Mouse (Mus musculus) erythroblast, embryonic 14.5 days (primary cell): Measurements from ENCODE around the gene Ccdc66. TPM values are rescaled to one million over a fixed set of nuclear protein-coding genes. Genes with fewer than 3 reads are reported as not detected.

Experiments used
- H3K27me3 ChIP-seq: 2 replicates; pipeline ENCODE4 v1.6.1; 2012; ENCODE audit warnings: inconsistent platforms; ENCODE audit not compliant: control insufficient read depth
- H3K36me3 ChIP-seq: 2 replicates; pipeline ENCODE4 v1.6.1; 2012; ENCODE audit warnings: mild to moderate bottlenecking, inconsistent platforms; ENCODE audit not compliant: control insufficient read depth
- H3K4me1 ChIP-seq: 2 replicates; pipeline ENCODE4 v1.6.1; 2012; ENCODE audit warnings: inconsistent platforms; ENCODE audit not compliant: control insufficient read depth
- H3K4me3 ChIP-seq: replicated peaks from 2 replicates; pipeline ENCODE3; 2012; ENCODE audit warnings: moderate library complexity, mild to moderate bottlenecking, inconsistent platforms
- H3K9me3 ChIP-seq: 2 replicates; pipeline ENCODE4 v1.6.1; 2012; ENCODE audit warnings: low read length, inconsistent platforms, mixed read lengths; ENCODE audit not compliant: control insufficient read depth
- GATA1 ChIP-seq: IDR thresholded peaks from 2 replicates; pipeline ENCODE4 v1.6.1; 2012; ENCODE audit warnings: low read length, inconsistent platforms, mixed read lengths
- TAL1 ChIP-seq: IDR thresholded peaks from 3 replicates; pipeline ENCODE4 v1.6.1; 2012; ENCODE audit warnings: low read length, inconsistent platforms, mixed read lengths
- polyA plus RNA-seq: library from polyadenylated mRNA; stranded (reverse); fragments of >175 nt; gene quantifications from 2 replicates; pipeline ENCODE4 v1.2.3, GENCODE M21; 2012

Ccdc66 gene
- polyA plus RNA-seq: 0.05 and 0.06 TPM in 2 replicates

DNA sequence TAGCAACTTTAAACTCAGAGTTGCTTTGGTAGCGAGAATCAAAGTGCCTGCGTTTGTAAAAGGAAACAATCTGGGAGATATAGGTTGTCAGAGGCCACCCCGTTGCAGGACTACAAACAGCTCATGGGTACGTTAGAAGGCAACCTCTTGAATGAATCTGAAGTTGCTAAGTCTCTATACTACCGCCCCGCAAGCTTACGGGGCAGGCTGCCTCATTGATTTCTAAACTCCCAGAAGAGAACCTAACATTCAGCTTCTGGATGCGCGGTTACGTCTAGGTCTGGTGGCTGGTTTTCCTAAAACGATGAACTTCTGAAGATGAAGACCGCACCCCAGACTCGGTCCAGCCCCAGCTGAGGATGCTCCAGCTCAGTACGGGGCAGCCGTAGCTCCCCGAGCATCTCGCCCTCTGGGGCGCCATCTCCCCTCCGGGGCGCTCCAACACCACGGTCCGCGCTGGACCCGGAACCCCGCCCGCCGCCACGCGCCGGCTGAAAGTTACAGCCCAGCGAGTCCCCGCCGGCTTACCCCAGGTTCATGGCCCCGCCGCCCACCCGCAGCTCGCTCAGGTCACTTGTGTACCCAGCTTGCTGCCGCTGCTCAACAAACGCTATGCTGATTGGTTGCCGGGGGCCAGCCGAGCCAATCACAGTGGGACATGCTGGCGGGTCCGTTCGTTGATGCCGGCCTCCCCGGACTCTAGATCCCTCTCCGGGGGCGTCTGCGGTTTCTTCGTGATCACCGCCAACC is at the start of gene Ccdc66:
Gene Ccdc66 (minus strand): TSS at position 567 of the 750 bp plus-strand sequence.
- Histone ChIP-seq H3K4me1 (peaks cover 22% of the 10 kb centered on the region), H3K9me3 (no peaks in the 10 kb centered on the region), H3K4me3 (peak within 1 kb of the TSS; percentile 90), H3K27me3 (no peaks in the 10 kb centered on the region), H3K36me3 (no peaks in the 10 kb centered on the region)
- TF ChIP-seq TAL1 (no peak), GATA1 (no peak)

DNA sequence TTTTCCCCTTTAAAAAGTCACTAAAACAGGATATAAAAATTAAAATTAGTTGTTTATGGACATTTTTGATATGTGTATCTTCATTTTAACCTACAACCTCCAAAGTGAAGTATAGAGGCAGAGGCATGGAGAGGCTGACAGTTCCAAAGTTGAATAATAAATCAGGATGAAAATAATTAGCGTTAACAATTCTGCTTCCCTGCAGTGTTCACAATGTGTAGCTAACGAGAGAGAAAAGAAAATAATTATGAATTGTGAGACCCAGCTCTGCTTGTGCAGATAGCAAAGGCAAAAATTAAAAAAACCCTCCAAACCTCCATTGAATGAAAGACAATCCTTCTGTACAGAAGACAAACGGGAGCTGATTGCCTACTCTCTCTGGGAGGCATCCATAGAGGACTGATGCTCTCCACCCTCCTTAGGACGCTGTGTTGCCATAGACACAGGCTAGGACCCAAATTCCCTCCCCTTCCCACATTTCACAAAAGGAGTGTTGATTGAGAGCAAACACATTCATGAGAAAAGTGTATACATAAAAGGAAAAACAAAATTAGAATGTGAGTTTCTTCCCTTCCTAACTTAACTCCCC is 35.7 kb upstream of the Ccdc66 start:
- Histone ChIP-seq H3K9me3 (peaks cover 4% of the 10 kb centered on the region; the same call in 1 of the 2 replicates), H3K4me1 (no peaks in the 10 kb centered on the region), H3K36me3 (no peaks in the 10 kb centered on the region), H3K27me3 (no peaks in the 10 kb centered on the region), H3K4me3 (no peak overlapping the region)
- TF ChIP-seq GATA1 (no peak), TAL1 (no peak)

DNA sequence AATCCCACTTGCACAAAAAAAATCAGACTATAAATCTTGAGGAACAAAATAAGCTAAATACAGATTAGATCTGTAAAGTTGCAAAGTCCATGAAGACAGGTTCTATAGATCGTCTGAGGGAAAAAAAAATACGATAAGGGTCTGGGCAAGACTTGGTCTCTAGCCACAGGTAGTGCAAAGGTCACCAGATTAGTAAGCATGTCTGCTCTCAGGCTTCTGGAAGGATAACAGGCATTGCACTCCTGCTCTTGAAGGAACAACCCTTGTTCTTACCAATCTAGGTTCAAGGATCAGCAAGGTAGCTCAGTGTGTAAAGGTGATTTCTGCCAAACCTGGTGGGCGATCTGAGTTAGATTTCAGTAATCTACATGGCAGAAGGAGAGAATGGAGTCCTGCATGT is 28.2 kb upstream of the Ccdc66 start:
- no peaks in the 10 kb centered on the region for H3K27me3 ChIP-seq
- H3K9me3 ChIP-seq: no peaks in the 10 kb centered on the region

DNA sequence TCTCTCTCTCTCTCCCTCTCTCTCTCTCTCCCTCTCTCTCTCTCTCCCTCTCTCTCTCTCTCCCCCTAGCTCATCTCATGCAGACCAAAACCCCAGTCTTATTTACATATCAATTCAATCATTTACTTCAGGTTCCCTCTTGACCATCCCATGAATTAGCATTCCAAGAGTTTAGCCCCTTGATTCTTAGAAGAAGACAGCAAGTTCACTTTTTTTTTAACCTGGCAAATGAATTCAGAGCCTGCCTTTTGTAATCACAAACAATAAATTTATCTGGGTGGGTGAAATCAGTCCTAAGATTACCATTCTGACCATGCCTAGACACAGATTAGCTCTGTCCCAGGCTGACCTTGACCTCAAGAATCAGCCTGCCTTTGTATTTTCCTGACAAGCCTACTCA is 16.3 kb upstream of the Ccdc66 start:
- Histone ChIP-seq H3K4me3 (no peak overlapping the region), H3K27me3 (no peaks in the 10 kb centered on the region), H3K36me3 (no peaks in the 10 kb centered on the region), H3K4me1 (no peaks in the 10 kb centered on the region), H3K9me3 (peaks cover 2% of the 10 kb centered on the region; the same call in 1 of the 2 replicates)
- TF ChIP-seq GATA1: no peak
- TF ChIP-seq TAL1: no peak

More for the DNA sequence above, 28.2 kb upstream of the Ccdc66 start:
- TF ChIP-seq TAL1: no peak
- Histone ChIP-seq H3K4me1 (no peaks in the 10 kb centered on the region), H3K4me3 (no peak overlapping the region), H3K36me3 (no peaks in the 10 kb centered on the region)

DNA sequence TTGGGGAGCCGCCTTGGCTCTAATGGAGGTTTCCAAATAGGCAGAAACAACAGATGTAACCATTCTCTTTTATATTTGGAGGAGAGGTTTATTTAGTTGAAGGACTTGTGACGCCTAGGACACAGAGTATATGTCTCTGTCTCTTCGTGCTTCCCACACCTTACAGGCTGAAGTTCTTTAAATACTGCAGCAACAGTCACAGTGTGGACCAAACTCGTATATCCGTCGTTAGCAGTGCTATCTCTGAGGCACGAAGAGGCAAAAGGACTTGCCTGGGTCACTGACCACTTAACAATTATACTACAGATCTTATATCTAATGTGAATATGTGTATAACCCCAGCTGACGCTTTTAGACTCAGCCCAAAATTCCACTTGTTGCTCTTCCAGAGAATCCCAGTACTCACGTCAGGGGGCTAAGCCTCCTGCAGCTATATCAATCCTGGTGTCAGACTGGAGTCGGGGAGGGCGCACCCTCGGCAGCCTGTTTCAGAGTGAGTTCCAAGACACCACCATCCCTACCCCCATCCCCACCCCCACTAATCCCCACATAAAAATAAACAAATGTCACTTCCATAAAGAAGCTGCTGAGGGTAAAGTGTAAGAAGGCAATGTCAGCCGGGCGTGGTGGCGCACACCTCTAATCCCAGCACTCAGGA is 513 bp upstream of the Ccdc66 start:
- H3K36me3 ChIP-seq: no peaks in the 10 kb centered on the region
- TF ChIP-seq TAL1 (no peak), GATA1 (no peak)
- H3K4me3 ChIP-seq: peak overlapping the region; percentile 90
- H3K27me3 ChIP-seq: no peaks in the 10 kb centered on the region
- H3K9me3 ChIP-seq: no peaks in the 10 kb centered on the region
- H3K4me1 ChIP-seq: peaks cover 22% of the 10 kb centered on the region

DNA sequence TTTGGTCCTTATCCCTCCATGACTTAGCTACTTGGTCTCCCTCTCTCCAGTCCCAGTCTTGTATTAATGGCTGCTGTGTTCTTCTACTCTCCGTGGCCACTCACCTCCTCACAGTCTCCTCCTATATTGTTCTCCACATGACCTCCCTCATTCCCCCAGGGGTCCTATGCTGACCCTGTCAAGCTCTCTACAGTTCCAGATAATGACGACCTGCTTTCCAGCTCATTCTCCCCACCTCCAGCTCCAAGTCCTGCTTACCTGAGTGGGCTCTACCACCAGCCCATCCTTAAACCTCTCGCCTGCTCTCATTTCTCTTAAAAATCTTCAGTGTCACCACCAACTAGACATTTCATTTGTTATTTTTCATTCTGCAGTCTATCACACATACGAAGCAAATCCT is 7.2 kb downstream of the Ccdc66 start:
- Histone ChIP-seq H3K36me3 (peaks cover 16% of the 10 kb centered on the region), H3K4me1 (no peaks in the 10 kb centered on the region), H3K9me3 (no peaks in the 10 kb centered on the region), H3K4me3 (no peak overlapping the region), H3K27me3 (no peaks in the 10 kb centered on the region)
- TF ChIP-seq GATA1 (no peak), TAL1 (no peak)

DNA sequence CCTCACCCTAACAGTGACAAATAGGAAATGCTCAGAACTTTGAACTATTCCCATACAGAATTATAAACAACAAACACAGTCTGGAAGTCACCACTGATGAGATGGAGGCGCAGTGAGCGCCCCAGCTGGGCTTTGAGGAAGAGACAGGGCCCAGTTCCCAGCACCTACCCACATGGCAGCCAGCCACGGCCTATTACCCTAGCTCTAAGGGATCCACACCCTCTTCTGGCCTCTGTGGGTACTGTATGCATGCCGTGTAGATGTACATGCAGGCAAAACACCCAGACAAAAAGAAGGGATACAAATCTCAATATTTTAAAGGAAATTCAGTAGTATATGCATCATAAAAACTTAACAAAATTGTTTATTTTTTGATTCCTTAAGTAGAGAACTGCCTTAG is 14.7 kb downstream of the Ccdc66 start:
- Histone ChIP-seq H3K4me1 (peaks cover 5% of the 10 kb centered on the region), H3K36me3 (peaks cover 67% of the 10 kb centered on the region), H3K9me3 (no peaks in the 10 kb centered on the region), H3K27me3 (no peaks in the 10 kb centered on the region), H3K4me3 (no peak overlapping the region)
- no peak for TF ChIP-seq GATA1
- TF ChIP-seq TAL1: no peak

DNA sequence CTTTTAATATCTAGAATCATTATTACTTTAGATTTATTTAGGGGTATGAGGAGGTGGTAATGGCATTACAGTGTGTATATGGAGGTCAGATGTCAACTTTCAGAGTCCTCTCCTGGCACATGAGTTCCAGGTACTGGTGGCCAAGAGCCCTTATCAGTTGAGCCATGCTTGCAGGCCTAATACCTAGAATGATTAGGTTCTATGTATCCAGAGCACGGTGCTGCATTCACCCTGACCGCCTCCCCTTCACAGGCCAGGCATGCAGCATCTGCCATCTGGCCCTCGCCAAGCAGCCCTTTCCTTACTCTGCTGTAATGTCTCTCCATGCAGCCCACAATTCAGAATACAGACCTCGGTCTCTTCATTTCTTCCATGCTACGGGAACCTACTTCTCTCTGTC is 16.9 kb downstream of the Ccdc66 start:
- Histone ChIP-seq H3K4me3 (no peak overlapping the region), H3K4me1 (peaks cover 5% of the 10 kb centered on the region), H3K27me3 (no peaks in the 10 kb centered on the region), H3K9me3 (no peaks in the 10 kb centered on the region), H3K36me3 (peaks cover 79% of the 10 kb centered on the region)
- no peak for TF ChIP-seq GATA1
- TF ChIP-seq TAL1: no peak

DNA sequence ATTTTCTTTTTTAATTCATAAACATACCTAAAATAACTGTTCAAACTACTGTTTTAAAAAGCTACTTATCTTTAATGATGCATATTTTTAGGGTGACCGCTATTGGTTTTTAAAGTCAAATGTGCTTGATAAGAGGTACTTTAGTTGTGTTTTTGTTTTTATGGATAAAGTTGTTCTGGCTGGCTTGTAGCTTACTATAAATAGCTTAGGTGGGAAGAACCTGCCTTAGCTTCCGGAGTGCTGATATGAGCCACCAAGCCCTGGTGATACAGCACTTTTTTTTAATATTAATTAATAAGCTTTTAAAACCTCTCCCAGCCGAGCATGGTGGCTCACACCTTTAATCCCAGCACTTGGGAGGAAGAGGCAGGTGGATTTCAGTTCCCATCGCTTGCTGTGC is 61.3 kb downstream of the Ccdc66 start:
- Histone ChIP-seq H3K36me3 (peaks cover 83% of the 10 kb centered on the region), H3K4me1 (no peaks in the 10 kb centered on the region), H3K4me3 (no peak overlapping the region), H3K9me3 (no peaks in the 10 kb centered on the region), H3K27me3 (no peaks in the 10 kb centered on the region)
- TF ChIP-seq TAL1 (no peak), GATA1 (no peak)
